Mouse (Mus musculus) forebrain, embryonic 14.5 days (tissue): Measurements from ENCODE around the gene 2310034G01Rik. TPM values are rescaled to one million over a fixed set of nuclear protein-coding genes. Genes with fewer than 3 reads are reported as not detected.
A peak's percentile ranks its signal among the peaks of the same experiment; 100 is the strongest.

Experiments used
- ATAC-seq: fragments of 200-750 bp; cut with Nextera tagmentation; 2 replicates; pipeline ENCODE4 v1.8.0; 2017; ENCODE audit warnings: mild to moderate bottlenecking, moderate library complexity
- DNase-seq: peaks from one replicate; pipeline ENCODE4 v3.0.0-alpha.2; 2015; ENCODE audit warnings: low spot score
- H3K27ac ChIP-seq: fragments of 300-500 bp; sonication (generic); 2 replicates; pipeline ENCODE4 v1.5.1; 2014; ENCODE audit warnings: low read depth, mild to moderate bottlenecking, control low read depth, low read length, moderate library complexity
- H3K27me3 ChIP-seq: fragments of 300-500 bp; sonication (generic); replicated peaks from 2 replicates; pipeline ENCODE4 v1.6.1; 2014; ENCODE audit warnings: low read length, control low read depth, mixed read lengths; ENCODE audit not compliant: control insufficient read depth, insufficient read depth
- H3K36me3 ChIP-seq: fragments of 300-500 bp; sonication (generic); 2 replicates; pipeline ENCODE4 v1.6.1; 2014; ENCODE audit warnings: low read length, control low read depth; ENCODE audit not compliant: control insufficient read depth, insufficient read depth
- H3K4me1 ChIP-seq: fragments of 300-500 bp; sonication (generic); 2 replicates; pipeline ENCODE4 v1.6.1; 2014; ENCODE audit warnings: antibody characterized with exemption, low read length, control low read depth; ENCODE audit not compliant: control insufficient read depth, insufficient read depth
- H3K4me2 ChIP-seq: fragments of 300-500 bp; sonication (generic); 2 replicates; pipeline ENCODE4 v1.6.1; 2014; ENCODE audit warnings: mild to moderate bottlenecking, control low read depth, low read length
- H3K4me3 ChIP-seq: fragments of 300-500 bp; sonication (generic); 2 replicates; pipeline ENCODE4 v1.5.1; 2014; ENCODE audit warnings: low read depth, low read length, control low read depth
- H3K9ac ChIP-seq: fragments of 300-500 bp; sonication (generic); 2 replicates; pipeline ENCODE4 v1.6.1; 2014; ENCODE audit warnings: mild to moderate bottlenecking, low read length, control low read depth, moderate library complexity
- H3K9me3 ChIP-seq: fragments of 300-500 bp; sonication (generic); replicated peaks from 2 replicates; pipeline ENCODE4 v1.6.1; 2016; ENCODE audit warnings: low read length, control low read depth, mixed read lengths; ENCODE audit not compliant: control insufficient read depth
- WGBS: fragments of 180-500 bp; shearing (Covaris S2); extraction: QIAGEN DNeasy Blood & Tissue Kit; methylation state at CpG from one replicate; pipeline ENCODE4 v1.1.7; 2014; 5-methylcytosine and 5-hydroxymethylcytosine counted together
- polyA plus RNA-seq: library from polyadenylated mRNA; unstranded; fragments of >200 nt; fragmentation: Nextera tagmentation; extraction: Ambion mirVana; gene quantifications from 2 replicates; pipeline ENCODE4 v1.2.1, GENCODE M21; 2014

Gene 2310034G01Rik
- polyA plus RNA-seq, 1 experiment from 2014 or later, result 2.2 TPM

DNA sequence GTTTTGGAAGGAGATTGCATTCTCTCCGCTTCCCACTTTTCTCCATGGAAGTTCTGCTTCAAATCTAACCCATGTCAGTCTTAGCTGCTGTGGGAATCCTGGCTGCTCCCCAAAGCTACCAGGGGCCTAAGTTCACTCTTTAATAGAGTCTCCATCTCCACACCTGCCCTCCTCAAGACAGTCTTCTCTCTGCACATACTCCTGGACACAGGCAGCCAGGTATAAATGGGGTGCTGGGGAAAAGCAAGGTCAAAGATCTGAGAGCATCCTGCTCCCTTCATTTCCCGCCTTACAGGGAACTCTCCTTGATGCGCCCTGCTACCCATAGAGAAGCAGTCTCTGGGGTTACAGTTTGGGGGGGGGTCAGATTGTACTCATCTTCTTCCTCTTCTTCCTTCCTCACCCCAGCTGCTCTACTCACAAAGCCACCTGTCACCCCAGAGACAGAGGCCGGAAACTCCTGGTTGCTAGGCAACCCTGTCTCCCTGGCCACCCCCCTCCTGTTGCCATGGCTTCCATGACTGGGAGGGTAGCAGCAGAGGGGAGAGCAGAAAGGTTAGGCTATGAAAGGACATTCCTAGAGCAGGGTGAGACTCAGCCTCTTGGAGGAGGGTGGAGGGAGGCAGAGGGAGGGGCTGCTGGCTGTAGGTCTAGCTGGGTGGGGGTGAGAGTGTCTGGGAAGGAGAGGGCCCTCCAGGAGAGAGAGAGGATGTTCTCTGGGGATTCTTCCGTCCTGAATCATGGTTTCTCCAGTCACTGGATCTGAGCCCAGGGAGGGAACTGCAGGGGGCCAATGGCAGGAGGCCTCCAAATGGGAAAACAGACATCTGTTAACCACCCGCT lies 28.8 kb downstream of the 2310034G01Rik start:
- H3K4me3 ChIP-seq, result no peak overlapping the region
- peaks cover 38% of the 10 kb centered on the region for H3K27me3 ChIP-seq
- H3K4me1 ChIP-seq, result peaks cover 49% of the 10 kb centered on the region

DNA sequence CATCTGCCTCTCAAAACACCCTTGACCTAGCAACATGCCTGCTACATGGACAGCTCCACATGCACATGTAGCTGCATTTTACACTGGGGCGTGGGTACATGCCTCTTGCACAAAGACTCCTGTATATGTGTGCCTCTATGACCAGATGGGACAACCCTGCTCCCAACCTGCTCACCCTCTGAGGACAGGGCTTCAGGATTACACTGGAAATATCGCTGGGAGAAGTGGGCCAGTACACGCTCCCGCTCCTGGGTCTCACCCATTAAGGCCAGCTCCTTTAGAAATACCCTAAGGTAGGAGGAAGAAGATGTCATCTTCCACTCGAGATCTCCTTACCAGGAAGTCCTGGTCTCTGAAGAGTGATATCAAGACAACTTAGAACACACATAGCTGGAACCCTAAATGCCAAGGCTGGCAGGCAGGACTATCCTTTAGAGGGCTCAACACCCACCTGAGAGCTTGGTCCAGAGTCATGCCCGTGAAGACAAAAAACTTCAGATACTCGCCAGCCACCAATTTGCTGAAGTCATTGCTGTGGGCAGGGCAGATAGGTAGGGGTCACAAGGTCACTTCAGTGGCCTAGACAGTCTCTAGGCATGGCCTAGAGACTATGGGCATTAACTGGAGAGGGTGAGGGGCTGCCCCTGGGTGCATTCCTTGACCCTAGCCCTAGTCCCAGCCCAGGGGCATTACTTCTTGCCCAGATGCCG lies 29.9 kb downstream of the 2310034G01Rik start:
- H3K9me3 ChIP-seq, result no peaks in the 10 kb centered on the region
- no peak overlapping the region for H3K4me3 ChIP-seq
- H3K27me3 ChIP-seq, result peaks cover 49% of the 10 kb centered on the region
- DNase-seq, result no peak
- H3K36me3 ChIP-seq, result no peaks in the 10 kb centered on the region
- 85% methylated on average over 8 of the region's 8 CpGs for WGBS
- no peak overlapping the region for H3K9ac ChIP-seq
- H3K4me2 ChIP-seq, result no peak overlapping the region
- H3K27ac ChIP-seq, result no peak overlapping the region
- peaks cover 47% of the 10 kb centered on the region for H3K4me1 ChIP-seq
- no peak for ATAC-seq

More for the DNA sequence above, 28.8 kb downstream of the 2310034G01Rik start:
- H3K36me3 ChIP-seq, result no peaks in the 10 kb centered on the region
- peak overlapping the region; percentile 84 for H3K27ac ChIP-seq
- peak overlapping the region; percentile 1; the same call in 1 of the 2 replicates for H3K9ac ChIP-seq
- WGBS, result 20% methylated on average over 6 of the region's 6 CpGs
- ATAC-seq (peak; percentile 54), DNase-seq (peak; percentile 77)
- no peaks in the 10 kb centered on the region for H3K9me3 ChIP-seq
- peak overlapping the region; percentile 30 for H3K4me2 ChIP-seq

DNA sequence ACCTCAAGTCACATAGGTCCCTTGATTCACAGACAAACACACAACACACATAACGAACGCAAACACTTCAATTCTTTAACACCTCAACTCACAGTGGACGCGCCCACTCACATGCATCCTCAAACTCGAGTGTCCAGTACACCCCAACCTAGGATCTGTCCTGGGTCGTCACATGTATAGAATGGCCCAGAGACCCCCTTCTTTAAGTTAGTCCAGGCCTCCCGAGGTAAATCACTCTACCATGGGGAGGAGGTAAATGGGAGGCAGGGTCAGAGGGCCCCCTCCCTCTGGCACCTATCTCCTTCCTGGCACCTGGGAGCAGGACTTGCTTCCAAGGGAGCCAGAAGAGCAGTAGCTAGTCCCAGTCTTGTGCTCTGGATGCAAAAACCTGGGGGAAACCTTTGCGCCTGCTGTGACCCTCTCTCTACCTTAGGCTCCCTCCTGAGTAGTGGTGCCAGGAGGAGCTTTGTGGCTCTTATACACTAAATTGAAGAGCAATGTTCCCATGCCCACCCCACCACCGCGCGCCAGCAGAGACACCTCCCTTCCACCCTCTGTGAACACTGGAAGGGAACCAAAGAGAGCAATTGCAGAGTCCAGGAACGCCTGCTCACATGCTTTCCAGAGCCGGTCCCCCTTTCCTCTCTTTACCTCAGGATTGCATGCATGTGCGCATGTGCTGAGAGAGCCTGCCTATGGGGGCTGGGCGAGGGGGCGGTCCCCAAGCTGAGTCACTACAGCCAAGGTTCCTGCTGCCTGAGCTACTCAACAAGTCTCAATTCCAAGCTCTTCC lies 31.3 kb downstream of the 2310034G01Rik start:
- Histone ChIP-seq H3K27me3 (peaks cover 63% of the 10 kb centered on the region), H3K27ac (no peak overlapping the region), H3K4me1 (peaks cover 38% of the 10 kb centered on the region), H3K9me3 (no peaks in the 10 kb centered on the region), H3K36me3 (0 out of 2 replicates have a peak, but pooled peaks cover 3% of the 10 kb centered on the region), H3K4me3 (peak overlapping the region; percentile 40; the same call in 1 of the 2 replicates), H3K9ac (peak overlapping the region; percentile 65; the same call in 1 of the 2 replicates), H3K4me2 (peak overlapping the region; percentile 66)
- DNase-seq (peak; percentile 86), ATAC-seq (peak; percentile 45; the same call in 1 of the 2 replicates)
- 9% methylated on average over 16 of the region's 16 CpGs for WGBS

DNA sequence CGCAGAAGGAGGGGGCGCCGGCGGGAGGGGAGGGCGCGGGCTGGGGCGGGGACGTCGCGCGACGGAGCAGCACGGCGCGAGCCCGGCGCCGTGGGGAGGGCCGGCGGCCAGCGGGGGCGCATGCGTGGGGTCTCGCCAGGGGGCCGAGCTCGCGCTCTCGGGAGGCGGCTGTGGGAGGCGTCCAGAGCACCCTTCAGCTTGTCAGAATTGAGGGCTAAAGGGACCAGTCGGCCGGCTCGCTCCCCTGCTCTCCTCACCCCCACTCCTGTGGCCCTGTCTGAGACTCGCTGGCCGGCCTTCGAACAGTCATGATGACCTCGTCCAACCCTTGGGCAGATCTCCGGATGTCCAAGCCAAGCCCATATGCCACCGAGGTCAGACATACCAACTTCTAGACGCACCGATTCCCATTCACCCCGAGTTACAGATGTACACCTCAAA lies 32.1 kb downstream of the 2310034G01Rik start:
- WGBS, result 2% methylated on average over 36 of the region's 42 CpGs
- Histone ChIP-seq H3K4me2 (peak overlapping the region; percentile 66), H3K9ac (peak overlapping the region; percentile 65), H3K9me3 (no peaks in the 10 kb centered on the region), H3K4me3 (peak overlapping the region; percentile 40), H3K27ac (no peak overlapping the region), H3K27me3 (peaks cover 65% of the 10 kb centered on the region), H3K4me1 (peaks cover 35% of the 10 kb centered on the region), H3K36me3 (0 out of 2 replicates have a peak, but pooled peaks cover 8% of the 10 kb centered on the region)
- no peak for DNase-seq
- 0 out of 2 replicates have a peak, but pooled peaks have one; percentile 14 for ATAC-seq

DNA sequence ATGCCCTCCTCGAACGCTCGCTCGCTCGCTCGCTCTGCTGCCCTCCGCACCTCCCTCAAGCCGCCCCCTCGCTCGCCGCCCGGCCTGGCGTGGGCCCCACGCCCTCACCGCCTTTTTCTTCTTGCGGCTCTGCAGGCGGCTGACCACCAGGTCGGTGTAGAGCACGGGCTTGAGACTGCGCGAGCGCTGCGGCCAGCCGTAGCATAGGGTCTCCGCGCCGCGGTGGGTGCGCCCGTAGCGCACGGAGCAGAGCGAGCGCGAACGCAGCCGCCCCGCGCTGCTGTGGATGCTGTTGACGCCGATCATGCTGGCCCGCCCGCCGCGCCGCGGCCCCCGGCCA lies 32.6 kb downstream of the 2310034G01Rik start:
- no peak for DNase-seq
- peak overlapping the region; percentile 65 for H3K9ac ChIP-seq
- no peak overlapping the region for H3K27ac ChIP-seq
- H3K4me1 ChIP-seq, result peaks cover 31% of the 10 kb centered on the region
- H3K36me3 ChIP-seq, result peaks cover 13% of the 10 kb centered on the region; the same call in 1 of the 2 replicates
- peaks cover 65% of the 10 kb centered on the region for H3K27me3 ChIP-seq
- under 1% methylated on average over 36 of the region's 48 CpGs for WGBS
- peak overlapping the region; percentile 40 for H3K4me3 ChIP-seq
- no peak for ATAC-seq
- peak overlapping the region; percentile 66 for H3K4me2 ChIP-seq
- no peaks in the 10 kb centered on the region for H3K9me3 ChIP-seq

DNA sequence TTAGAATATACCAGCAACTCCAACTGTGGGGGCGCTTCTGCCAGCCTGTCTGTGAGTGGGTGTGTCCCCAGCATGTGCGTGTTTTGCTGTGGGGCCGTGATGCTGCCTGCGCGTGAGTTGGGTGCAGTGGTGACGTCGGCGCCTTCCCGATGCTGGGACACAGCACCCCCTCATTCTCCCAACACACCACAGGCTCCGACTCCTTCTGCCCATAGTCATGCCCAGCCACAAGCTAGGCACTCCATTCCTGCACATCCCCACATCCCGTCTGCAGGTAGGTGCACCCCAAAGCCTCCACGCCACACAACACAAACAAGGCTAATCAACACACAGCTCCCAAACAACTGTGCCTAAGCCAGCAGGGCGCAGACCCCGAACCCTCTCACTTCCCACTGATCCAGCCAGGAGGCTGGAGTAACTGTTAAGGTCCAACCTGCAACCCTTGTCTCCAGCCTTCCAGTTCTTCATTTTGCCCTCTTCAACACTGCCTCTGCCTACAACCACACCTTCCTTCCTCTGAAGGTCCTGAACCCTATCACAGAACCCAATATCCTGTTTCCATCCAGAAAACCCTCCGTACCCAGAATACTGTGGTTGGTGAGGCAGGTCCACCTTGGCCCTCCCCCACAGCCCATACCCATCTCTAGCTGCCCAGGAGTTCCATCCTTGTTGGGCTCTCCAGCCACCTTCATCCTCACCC lies 33.1 kb downstream of the 2310034G01Rik start:
- Histone ChIP-seq H3K4me2 (peak overlapping the region; percentile 66), H3K27me3 (peaks cover 65% of the 10 kb centered on the region), H3K4me3 (peak overlapping the region; percentile 40), H3K27ac (no peak overlapping the region), H3K36me3 (peaks cover 14% of the 10 kb centered on the region; the same call in 1 of the 2 replicates), H3K4me1 (peaks cover 26% of the 10 kb centered on the region), H3K9me3 (no peaks in the 10 kb centered on the region), H3K9ac (peak overlapping the region; percentile 65)
- ATAC-seq, result no peak
- WGBS, result 26% methylated on average over 15 of the region's 15 CpGs
- no peak for DNase-seq

DNA sequence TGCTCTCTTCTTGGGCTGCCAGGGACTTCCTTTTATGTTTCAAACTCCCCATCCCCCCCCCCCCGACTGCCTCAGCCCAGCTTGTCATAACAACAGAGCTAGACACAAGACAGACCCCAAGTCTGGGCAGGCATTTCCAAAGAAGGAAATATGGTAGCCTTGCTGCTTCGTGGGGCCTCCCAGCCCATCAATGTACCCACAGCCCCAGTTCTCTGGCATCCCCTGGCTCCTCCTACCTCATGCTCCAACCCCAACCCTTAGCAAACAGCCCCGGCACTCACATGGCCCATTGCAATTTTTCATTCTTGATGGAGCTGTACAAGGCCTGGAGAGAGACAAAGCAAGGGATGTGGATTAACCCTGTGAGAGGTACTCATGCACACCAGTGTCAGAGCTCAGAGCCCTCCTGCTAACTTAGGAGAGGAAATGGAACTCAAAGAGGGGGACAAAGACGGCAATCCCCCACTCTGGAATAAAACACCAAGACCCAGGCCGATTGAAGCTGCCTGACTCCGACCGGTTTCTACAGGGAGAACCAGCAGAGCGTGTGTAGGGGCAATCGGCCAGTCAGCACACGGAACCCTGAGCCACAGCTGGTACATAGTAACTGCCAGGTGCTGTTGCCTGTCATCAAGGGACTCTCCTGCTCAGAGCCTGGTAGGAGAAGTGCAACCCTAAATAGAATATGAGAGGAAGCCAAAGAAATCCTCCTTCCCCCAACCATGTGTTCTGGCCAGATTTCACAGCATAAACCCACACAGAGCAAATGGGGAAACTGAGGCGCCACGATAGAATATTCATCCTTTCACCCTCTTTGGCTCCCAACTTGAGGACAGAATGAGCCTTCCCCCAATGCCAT lies 34.1 kb downstream of the 2310034G01Rik start:
- H3K9me3 ChIP-seq, result no peaks in the 10 kb centered on the region
- peaks cover 14% of the 10 kb centered on the region; the same call in 1 of the 2 replicates for H3K36me3 ChIP-seq
- 52% methylated on average over 12 of the region's 12 CpGs for WGBS
- H3K4me1 ChIP-seq, result peaks cover 16% of the 10 kb centered on the region
- H3K27me3 ChIP-seq, result peaks cover 65% of the 10 kb centered on the region
- 0 out of 2 replicates have a peak overlapping the region, but pooled peaks have one; percentile 40 for H3K4me3 ChIP-seq
- H3K27ac ChIP-seq, result no peak overlapping the region
- ATAC-seq (no peak), DNase-seq (no peak)
- no peak overlapping the region for H3K9ac ChIP-seq
- H3K4me2 ChIP-seq, result peak overlapping the region; percentile 66; the same call in 1 of the 2 replicates
